ENCODE assay signal across 8 mouse cellular contexts in genomic region chr3:93521462-93522057, GRCm38 (mm10). TPM values are rescaled to one million over a fixed set of nuclear protein-coding genes. Genes with fewer than 3 reads are reported as not detected.
DNase-seq lines count a peak whose midpoint lies in the region; ATAC-seq lines count a peak whose summit lies in the region.

No protein-coding gene starts in this region.

- H3K4me2 ChIP-seq in forebrain, embryonic 12.5 days, result peak overlapping the region; percentile 69; the same call in 1 of the 2 replicates
- no peak overlapping the region for H3K4me2 ChIP-seq in forebrain, embryonic 16.5 days (ENCODE audit: low read length)
- H3K4me2 ChIP-seq in liver, embryonic 15.5 days, result peak overlapping the region; percentile 68

- H3K4me1 ChIP-seq in forebrain, embryonic 12.5 days, result no peaks in the 10 kb centered on the region; the same call in 1 of the 2 replicates
- H3K4me1 ChIP-seq in forebrain, embryonic 16.5 days (replicated peaks; ENCODE audit: control insufficient read depth, insufficient read depth, low read length), result peaks cover 10% of the 10 kb centered on the region
- H3K4me1 ChIP-seq in liver, embryonic 15.5 days (replicated peaks), result peaks cover 4% of the 10 kb centered on the region

- H3K9me3 ChIP-seq in forebrain, embryonic 12.5 days, result no peaks in the 10 kb centered on the region
- no peaks in the 10 kb centered on the region for H3K9me3 ChIP-seq in forebrain, embryonic 16.5 days (ENCODE audit: control insufficient read depth, low read length)
- no peaks in the 10 kb centered on the region for H3K9me3 ChIP-seq in liver, embryonic 15.5 days (replicated peaks)

- no peak for ATAC-seq in forebrain, embryonic 12.5 days (ENCODE audit: low FRiP score)
- ATAC-seq in forebrain, embryonic 16.5 days, result no peak
- ATAC-seq in granulocyte monocyte progenitor cell, adult 5-6 weeks (replicated peaks; ENCODE audit: poor library complexity, severe bottlenecking), result peak; percentile 70
- ATAC-seq in liver, embryonic 15.5 days (ENCODE audit: insufficient read depth), result no peak
- no peak for ATAC-seq in CD4-positive, CD25-positive, alpha-beta regulatory T cell, adult 4 months

- H3K27me3 ChIP-seq in forebrain, embryonic 12.5 days, result no peaks in the 10 kb centered on the region
- H3K27me3 ChIP-seq in forebrain, embryonic 16.5 days (replicated peaks; ENCODE audit: control insufficient read depth, insufficient read depth, low read length), result no peaks in the 10 kb centered on the region
- no peaks in the 10 kb centered on the region for H3K27me3 ChIP-seq in liver, embryonic 15.5 days

- WGBS in forebrain, embryonic 12.5 days, result 83% methylated on average over 8 of the region's 8 CpGs
- WGBS in forebrain, embryonic 16.5 days, result 86% methylated on average over 8 of the region's 8 CpGs
- WGBS in liver, embryonic 15.5 days (ENCODE audit: insufficient replicate concordance), result 57% methylated on average over 8 of the region's 8 CpGs

- peak; percentile 49 for DNase-seq in 3134 (ENCODE audit: extremely low read depth, insufficient read length, low spot score)
- no peak for DNase-seq in adrenal gland, adult 2 months
- no peak for DNase-seq in thymus, postnatal 36 days

- peak overlapping the region; percentile 44; the same call in 1 of the 2 replicates for H3K4me3 ChIP-seq in forebrain, embryonic 12.5 days (replicated peaks)
- H3K4me3 ChIP-seq in forebrain, embryonic 16.5 days (replicated peaks; ENCODE audit: low read length), result no peak overlapping the region
- peak overlapping the region; percentile 58 for H3K4me3 ChIP-seq in liver, embryonic 15.5 days (replicated peaks)

- H3K36me3 ChIP-seq in forebrain, embryonic 12.5 days (replicated peaks), result no peaks in the 10 kb centered on the region
- no peaks in the 10 kb centered on the region for H3K36me3 ChIP-seq in forebrain, embryonic 16.5 days (ENCODE audit: control insufficient read depth, insufficient read depth)
- 0 out of 2 replicates have a peak, but pooled peaks cover 5% of the 10 kb centered on the region for H3K36me3 ChIP-seq in liver, embryonic 15.5 days (replicated peaks)

- H3K9ac ChIP-seq in forebrain, embryonic 12.5 days, result no peak overlapping the region
- no peak overlapping the region for H3K9ac ChIP-seq in forebrain, embryonic 16.5 days (replicated peaks; ENCODE audit: low read depth, low read length)
- H3K9ac ChIP-seq in liver, embryonic 15.5 days, result peak overlapping the region; percentile 9; the same call in 1 of the 2 replicates

- no peak overlapping the region for H3K27ac ChIP-seq in forebrain, embryonic 12.5 days
- no peak overlapping the region for H3K27ac ChIP-seq in forebrain, embryonic 16.5 days (ENCODE audit: low read length)
- H3K27ac ChIP-seq in liver, embryonic 15.5 days (replicated peaks), result 0 out of 2 replicates have a peak overlapping the region, but pooled peaks have one; percentile 67

RNA-seq across cellular contexts. Expression of gene S100a11, which starts 1.3 kb away (rescaled TPM):
- polyA plus RNA-seq in forebrain, embryonic 12.5 days (2016; fragmentation: Nextera tagmentation; extraction: Ambion mirVana), result 251 and 342 TPM in 2 replicates
- 104 and 129 TPM in 2 replicates for polyA plus RNA-seq in forebrain, embryonic 16.5 days (2015; fragmentation: Nextera tagmentation; extraction: Ambion mirVana)
- total RNA-seq in granulocyte monocyte progenitor cell, adult 5-6 weeks (2014; fragmentation: Nextera tagmentation), result 1,372 and 1,648 TPM in 2 replicates
- total RNA-seq in granulocyte monocyte progenitor cell, adult 5-6 weeks (2017), result 77.7 and 97.8 TPM in 2 replicates
- polyA plus RNA-seq in liver, embryonic 15.5 days (2015; fragmentation: Nextera tagmentation; extraction: Ambion mirVana), result 167 and 201 TPM in 2 replicates
- 100 to 1,000 TPM; 210 to 267 TPM for total RNA-seq in adrenal gland, adult 2 months (2021)
- 33.0 and 44.4 TPM in 2 replicates for polyA plus RNA-seq in adrenal gland, adult 2 months (2012; rRNA removed)
- polyA plus RNA-seq in CD4-positive, CD25-positive, alpha-beta regulatory T cell, adult 4 months (2017; shearing (Covaris generic)), result 100 to 1,000 TPM; 613 to 644 TPM

RNA-seq across cellular contexts. Expression of gene S100a10, which starts 33.3 kb away (rescaled TPM):
- polyA plus RNA-seq in forebrain, embryonic 12.5 days (2016; fragmentation: Nextera tagmentation; extraction: Ambion mirVana), result 108 and 148 TPM in 2 replicates
- polyA plus RNA-seq in forebrain, embryonic 16.5 days (2015; fragmentation: Nextera tagmentation; extraction: Ambion mirVana), result 117 and 124 TPM in 2 replicates
- total RNA-seq in granulocyte monocyte progenitor cell, adult 5-6 weeks (2014; fragmentation: Nextera tagmentation), result 146 and 257 TPM in 2 replicates
- total RNA-seq in granulocyte monocyte progenitor cell, adult 5-6 weeks (2017), result 203 and 212 TPM in 2 replicates
- polyA plus RNA-seq in liver, embryonic 15.5 days (2015; fragmentation: Nextera tagmentation; extraction: Ambion mirVana), result 48.2 and 50.9 TPM in 2 replicates
- 100 to 1,000 TPM; 173 to 196 TPM for total RNA-seq in adrenal gland, adult 2 months (2021)
- polyA plus RNA-seq in adrenal gland, adult 2 months (2012; rRNA removed), result 16.3 and 17.7 TPM in 2 replicates
- 100 to 1,000 TPM; 693 to 848 TPM for polyA plus RNA-seq in CD4-positive, CD25-positive, alpha-beta regulatory T cell, adult 4 months (2017; shearing (Covaris generic))

RNA-seq across cellular contexts. Expression of gene Tchhl1, which starts 53.0 kb away (rescaled TPM):
- not detected in 2 replicates for polyA plus RNA-seq in forebrain, embryonic 12.5 days (2016; fragmentation: Nextera tagmentation; extraction: Ambion mirVana)
- not detected in 2 replicates for polyA plus RNA-seq in forebrain, embryonic 16.5 days (2015; fragmentation: Nextera tagmentation; extraction: Ambion mirVana)
- total RNA-seq in granulocyte monocyte progenitor cell, adult 5-6 weeks (2014; fragmentation: Nextera tagmentation), result not detected in 2 replicates
- total RNA-seq in granulocyte monocyte progenitor cell, adult 5-6 weeks (2017), result not detected in 2 replicates
- not detected in 2 replicates for polyA plus RNA-seq in liver, embryonic 15.5 days (2015; fragmentation: Nextera tagmentation; extraction: Ambion mirVana)
- total RNA-seq in adrenal gland, adult 2 months (2021), result 1 to 10 TPM in 1 of 2 experiments, not detected in 1; 3.1 TPM
- polyA plus RNA-seq in adrenal gland, adult 2 months (2012; rRNA removed), result not detected in 2 replicates
- polyA plus RNA-seq in CD4-positive, CD25-positive, alpha-beta regulatory T cell, adult 4 months (2017; shearing (Covaris generic)), result not detected
